Comparison of ENCODE assay signal across 18 mouse cellular contexts in genomic region chr19:16319986-16320385, GRCm38 (mm10).
"Had no signal": no experiment of that assay in that cellular context is flagged by ENCODE, and none has a peak within 500 bp of the region (broad histone marks: within the 10 kb centered on the region; RNA-seq: fewer than 3 reads in every experiment).

No protein-coding gene starts in this region.

- H3K27ac ChIP-seq: midbrain, embryonic 10.5 days; midbrain, embryonic 12.5 days; neural tube, embryonic 13.5 days; neural tube, embryonic 15.5 days had no signal

- H3K36me3 ChIP-seq: midbrain, embryonic 12.5 days; neural tube, embryonic 15.5 days had no signal

- DNase-seq: lung, adult 18-20 months; lung, embryonic 14.5 days; lung, postnatal 10 days; lung, postnatal 4 days; midbrain, embryonic 14.5 days; retina, postnatal 1 day; right cerebral cortex, adult 18-20 months; right cerebral cortex, postnatal 25 days; right cerebral cortex, postnatal 4 days; spleen, adult 18-20 months; thymus, adult 18-20 months; thymus, postnatal 25 days; thymus, postnatal 4 days had no signal

- H3K9ac ChIP-seq: lung, embryonic 14.5 days; midbrain, embryonic 12.5 days; neural tube, embryonic 13.5 days; neural tube, embryonic 15.5 days had no signal

- H3K27me3 ChIP-seq: midbrain, embryonic 12.5 days; neural tube, embryonic 13.5 days; neural tube, embryonic 15.5 days had no signal

- H3K4me2 ChIP-seq: lung, embryonic 14.5 days; midbrain, embryonic 12.5 days; neural tube, embryonic 13.5 days; neural tube, embryonic 15.5 days had no signal

- H3K9me3 ChIP-seq: midbrain, embryonic 10.5 days; midbrain, embryonic 12.5 days; neural tube, embryonic 13.5 days; neural tube, embryonic 15.5 days had no signal

- H3K4me3 ChIP-seq: midbrain, embryonic 10.5 days; midbrain, embryonic 12.5 days; myocyte; neural tube, embryonic 13.5 days; neural tube, embryonic 15.5 days had no signal

- H3K4me1 ChIP-seq: midbrain, embryonic 10.5 days had no signal
